Mouse (Mus musculus): ENCODE results near the gene Atg5. TPM values are rescaled to one million over a fixed set of nuclear protein-coding genes. Genes with fewer than 3 reads are reported as not detected.

The Atg5 gene
- polyA plus RNA-seq, 1 experiment from 2014 or later, result 49.8 TPM

GRCm38 (mm10) chr10:44362846-44363245 lies 94.7 kb downstream of the Atg5 start:
- H3K4me2 ChIP-seq (replicated peaks; ENCODE audit: low read depth, low read length), result no peak overlapping the region
- H3K27ac ChIP-seq (ENCODE audit: low read length), result no peak overlapping the region
- no peaks in the 10 kb centered on the region for H3K36me3 ChIP-seq (ENCODE audit: control insufficient read depth, insufficient read depth, low read length)
- no peaks in the 10 kb centered on the region for H3K4me1 ChIP-seq (ENCODE audit: control insufficient read depth, insufficient read depth, low read length)
- no peak overlapping the region for H3K4me3 ChIP-seq (ENCODE audit: low read depth, low read length)
- no peaks in the 10 kb centered on the region for H3K9me3 ChIP-seq (ENCODE audit: control insufficient read depth, low read depth, low read length)
- no peaks in the 10 kb centered on the region for H3K27me3 ChIP-seq (ENCODE audit: control insufficient read depth, insufficient read depth, low read length)
- no peak overlapping the region for H3K9ac ChIP-seq (replicated peaks; ENCODE audit: low read depth, low read length)
- no peak for ATAC-seq (ENCODE audit: insufficient number of reproducible peaks, insufficient read depth, low FRiP score, low read depth)
- 85% methylated on average over 9 of the region's 9 CpGs for WGBS

- WGBS, result 73% methylated on average over 2 of the region's 2 CpGs
- Histone ChIP-seq H3K4me1 (ENCODE audit: control insufficient read depth, insufficient read depth, low read length) (no peaks in the 10 kb centered on the region), H3K27ac (ENCODE audit: low read length) (no peak overlapping the region), H3K4me3 (ENCODE audit: low read depth, low read length) (no peak overlapping the region), H3K27me3 (ENCODE audit: control insufficient read depth, insufficient read depth, low read length) (no peaks in the 10 kb centered on the region), H3K9me3 (ENCODE audit: control insufficient read depth, low read depth, low read length) (no peaks in the 10 kb centered on the region), H3K9ac (replicated peaks; ENCODE audit: low read depth, low read length) (no peak overlapping the region), H3K36me3 (ENCODE audit: control insufficient read depth, insufficient read depth, low read length) (no peaks in the 10 kb centered on the region), H3K4me2 (replicated peaks; ENCODE audit: low read depth, low read length) (no peak overlapping the region)
- ATAC-seq (ENCODE audit: insufficient number of reproducible peaks, insufficient read depth, low FRiP score, low read depth), result no peak
Observed at GRCm38 (mm10) chr10:44366186-44366585, 98.0 kb downstream of the Atg5 start.

GRCm38 (mm10) chr10:44367043-44367442 lies 98.9 kb downstream of the Atg5 start:
- Histone ChIP-seq H3K4me1 (ENCODE audit: control insufficient read depth, insufficient read depth, low read length) (no peaks in the 10 kb centered on the region), H3K27me3 (ENCODE audit: control insufficient read depth, insufficient read depth, low read length) (no peaks in the 10 kb centered on the region), H3K4me3 (ENCODE audit: low read depth, low read length) (no peak overlapping the region), H3K27ac (ENCODE audit: low read length) (no peak overlapping the region), H3K36me3 (ENCODE audit: control insufficient read depth, insufficient read depth, low read length) (no peaks in the 10 kb centered on the region), H3K4me2 (replicated peaks; ENCODE audit: low read depth, low read length) (no peak overlapping the region), H3K9ac (replicated peaks; ENCODE audit: low read depth, low read length) (no peak overlapping the region), H3K9me3 (ENCODE audit: control insufficient read depth, low read depth, low read length) (no peaks in the 10 kb centered on the region)
- ATAC-seq (ENCODE audit: insufficient number of reproducible peaks, insufficient read depth, low FRiP score, low read depth), result no peak
- WGBS, result 82% methylated on average over 12 of the region's 12 CpGs

GRCm38 (mm10) chr10:44368596-44368995 lies 100.4 kb downstream of the Atg5 start:
- no peak; the same call in 1 of the 2 replicates for ATAC-seq (ENCODE audit: insufficient number of reproducible peaks, insufficient read depth, low FRiP score, low read depth)
- no peak overlapping the region for H3K4me3 ChIP-seq (ENCODE audit: low read depth, low read length)
- no peaks in the 10 kb centered on the region for H3K9me3 ChIP-seq (ENCODE audit: control insufficient read depth, low read depth, low read length)
- no peak overlapping the region for H3K4me2 ChIP-seq (replicated peaks; ENCODE audit: low read depth, low read length)
- no peaks in the 10 kb centered on the region for H3K36me3 ChIP-seq (ENCODE audit: control insufficient read depth, insufficient read depth, low read length)
- no peaks in the 10 kb centered on the region for H3K27me3 ChIP-seq (ENCODE audit: control insufficient read depth, insufficient read depth, low read length)
- H3K4me1 ChIP-seq (ENCODE audit: control insufficient read depth, insufficient read depth, low read length), result no peaks in the 10 kb centered on the region
- H3K27ac ChIP-seq (ENCODE audit: low read length), result no peak overlapping the region
- H3K9ac ChIP-seq (replicated peaks; ENCODE audit: low read depth, low read length), result no peak overlapping the region
- WGBS, result 52% methylated on average over 12 of the region's 13 CpGs

- ATAC-seq (ENCODE audit: insufficient number of reproducible peaks, insufficient read depth, low FRiP score, low read depth), result no peak
- H3K9ac ChIP-seq (replicated peaks; ENCODE audit: low read depth, low read length), result no peak overlapping the region
- H3K36me3 ChIP-seq (ENCODE audit: control insufficient read depth, insufficient read depth, low read length), result no peaks in the 10 kb centered on the region
Observed at GRCm38 (mm10) chr10:44370666-44371065, 102.5 kb downstream of the Atg5 start.

GRCm38 (mm10) chr10:44372210-44372609 lies 104.1 kb downstream of the Atg5 start:
- H3K4me1 ChIP-seq (ENCODE audit: control insufficient read depth, insufficient read depth, low read length), result no peaks in the 10 kb centered on the region
- H3K4me2 ChIP-seq (replicated peaks; ENCODE audit: low read depth, low read length), result no peak overlapping the region
- H3K9ac ChIP-seq (replicated peaks; ENCODE audit: low read depth, low read length), result no peak overlapping the region
- 83% methylated on average over 3 of the region's 3 CpGs for WGBS
- ATAC-seq (ENCODE audit: insufficient number of reproducible peaks, insufficient read depth, low FRiP score, low read depth), result no peak
- H3K27ac ChIP-seq (ENCODE audit: low read length), result no peak overlapping the region
- no peaks in the 10 kb centered on the region for H3K9me3 ChIP-seq (ENCODE audit: control insufficient read depth, low read depth, low read length)
- H3K4me3 ChIP-seq (ENCODE audit: low read depth, low read length), result no peak overlapping the region
- H3K27me3 ChIP-seq (ENCODE audit: control insufficient read depth, insufficient read depth, low read length), result no peaks in the 10 kb centered on the region
- no peaks in the 10 kb centered on the region for H3K36me3 ChIP-seq (ENCODE audit: control insufficient read depth, insufficient read depth, low read length)

More at GRCm38 (mm10) chr10:44370666-44371065, 102.5 kb downstream of the Atg5 start:
- no peak overlapping the region for H3K4me2 ChIP-seq (replicated peaks; ENCODE audit: low read depth, low read length)
- no peaks in the 10 kb centered on the region for H3K9me3 ChIP-seq (ENCODE audit: control insufficient read depth, low read depth, low read length)
- H3K27me3 ChIP-seq (ENCODE audit: control insufficient read depth, insufficient read depth, low read length), result no peaks in the 10 kb centered on the region
- WGBS, result 64% methylated on average over 6 of the region's 6 CpGs
- no peaks in the 10 kb centered on the region for H3K4me1 ChIP-seq (ENCODE audit: control insufficient read depth, insufficient read depth, low read length)
- H3K27ac ChIP-seq (ENCODE audit: low read length), result no peak overlapping the region
- H3K4me3 ChIP-seq (ENCODE audit: low read depth, low read length), result no peak overlapping the region

- Histone ChIP-seq H3K4me1 (ENCODE audit: control insufficient read depth, insufficient read depth, low read length) (no peaks in the 10 kb centered on the region), H3K4me3 (ENCODE audit: low read depth, low read length) (no peak overlapping the region), H3K9me3 (ENCODE audit: control insufficient read depth, low read depth, low read length) (no peaks in the 10 kb centered on the region), H3K27ac (ENCODE audit: low read length) (no peak overlapping the region), H3K27me3 (ENCODE audit: control insufficient read depth, insufficient read depth, low read length) (no peaks in the 10 kb centered on the region), H3K9ac (replicated peaks; ENCODE audit: low read depth, low read length) (no peak overlapping the region), H3K36me3 (ENCODE audit: control insufficient read depth, insufficient read depth, low read length) (no peaks in the 10 kb centered on the region), H3K4me2 (replicated peaks; ENCODE audit: low read depth, low read length) (no peak overlapping the region)
- WGBS, result 67% methylated on average over 2 of the region's 2 CpGs
- ATAC-seq (ENCODE audit: insufficient number of reproducible peaks, insufficient read depth, low FRiP score, low read depth), result no peak
Observed at GRCm38 (mm10) chr10:44374678-44375077, 106.5 kb downstream of the Atg5 start.

GRCm38 (mm10) chr10:44375501-44375900 lies 107.3 kb downstream of the Atg5 start:
- Histone ChIP-seq H3K9ac (replicated peaks; ENCODE audit: low read depth, low read length) (no peak overlapping the region), H3K27ac (ENCODE audit: low read length) (no peak overlapping the region), H3K27me3 (ENCODE audit: control insufficient read depth, insufficient read depth, low read length) (no peaks in the 10 kb centered on the region), H3K9me3 (ENCODE audit: control insufficient read depth, low read depth, low read length) (no peaks in the 10 kb centered on the region), H3K4me1 (ENCODE audit: control insufficient read depth, insufficient read depth, low read length) (peaks cover 6% of the 10 kb centered on the region), H3K36me3 (ENCODE audit: control insufficient read depth, insufficient read depth, low read length) (no peaks in the 10 kb centered on the region), H3K4me3 (ENCODE audit: low read depth, low read length) (no peak overlapping the region), H3K4me2 (replicated peaks; ENCODE audit: low read depth, low read length) (no peak overlapping the region)
- no peak for ATAC-seq (ENCODE audit: insufficient number of reproducible peaks, insufficient read depth, low FRiP score, low read depth)
- WGBS, result 91% methylated on average over 1 of the region's 1 CpGs

- Histone ChIP-seq H3K9ac (replicated peaks; ENCODE audit: low read depth, low read length) (no peak overlapping the region), H3K9me3 (ENCODE audit: control insufficient read depth, low read depth, low read length) (no peaks in the 10 kb centered on the region), H3K27me3 (ENCODE audit: control insufficient read depth, insufficient read depth, low read length) (no peaks in the 10 kb centered on the region), H3K27ac (ENCODE audit: low read length) (no peak overlapping the region), H3K4me1 (ENCODE audit: control insufficient read depth, insufficient read depth, low read length) (peaks cover 18% of the 10 kb centered on the region), H3K4me2 (replicated peaks; ENCODE audit: low read depth, low read length) (no peak overlapping the region), H3K4me3 (ENCODE audit: low read depth, low read length) (no peak overlapping the region), H3K36me3 (ENCODE audit: control insufficient read depth, insufficient read depth, low read length) (no peaks in the 10 kb centered on the region)
- WGBS, result 87% methylated on average over 5 of the region's 5 CpGs
- no peak for ATAC-seq (ENCODE audit: insufficient number of reproducible peaks, insufficient read depth, low FRiP score, low read depth)
Observed at GRCm38 (mm10) chr10:44377821-44378220, 109.7 kb downstream of the Atg5 start.

Measured in stomach, embryonic 14.5 days (tissue).